Mouse (Mus musculus) kidney, adult 2 months (tissue): ENCODE measurements around the gene Armc6. TPM values are rescaled to one million over a fixed set of nuclear protein-coding genes. Genes with fewer than 3 reads are reported as not detected.
A peak's percentile ranks its signal among the peaks of the same experiment; 100 is the strongest.

Experiments
- DNase-seq: peaks from one replicate; pipeline ENCODE4 v3.0.0; 2021
- H3K27ac ChIP-seq: fragments of 200-500 bp; 2 replicates; pipeline ENCODE4 v1.5.1; 2012; ENCODE audit warnings: low read depth, low read length, control low read depth, inconsistent platforms; ENCODE audit not compliant: insufficient read depth
- H3K27me3 ChIP-seq: fragments of 200-500 bp; replicated peaks from 2 replicates; pipeline ENCODE4 v1.6.1; 2012; ENCODE audit warnings: mild to moderate bottlenecking, moderate library complexity, low read length, inconsistent platforms; ENCODE audit not compliant: control insufficient read depth, insufficient read depth
- H3K36me3 ChIP-seq: fragments of 200-500 bp; 2 replicates; pipeline ENCODE4 v1.6.1; 2012; ENCODE audit warnings: mild to moderate bottlenecking, moderate library complexity, low read length, inconsistent platforms; ENCODE audit not compliant: control insufficient read depth, insufficient read depth
- H3K4me1 ChIP-seq: fragments of 200-500 bp; 2 replicates; pipeline ENCODE4 v1.6.1; 2011; ENCODE audit warnings: low read length; ENCODE audit not compliant: control insufficient read depth, insufficient read depth
- H3K4me3 ChIP-seq: fragments of 200-500 bp; 2 replicates; pipeline ENCODE4 v1.5.1; 2011; ENCODE audit warnings: mild to moderate bottlenecking, low read depth, low read length, control low read depth; ENCODE audit not compliant: insufficient read depth
- CTCF ChIP-seq: fragments of 200-500 bp; conservative IDR thresholded peaks from 2 replicates; pipeline ENCODE4 v1.5.1; 2011; ENCODE audit warnings: low read depth, mild to moderate bottlenecking, control low read depth, low read length, moderate library complexity, mixed read lengths; ENCODE audit not compliant: insufficient read depth, insufficient read length
- POLR2A ChIP-seq: fragments of 200-500 bp; IDR thresholded peaks from one replicate; pipeline ENCODE4 v1.6.1; 2011; ENCODE audit warnings: low read depth, low read length, control low read depth
- WGBS: fragments of 180-500 bp; shearing (Covaris S2); methylation state at CpG from one replicate; pipeline ENCODE4 v1.1.7; 2018; 5-methylcytosine and 5-hydroxymethylcytosine counted together
- polyA plus RNA-seq: library from polyadenylated mRNA; depleted of rRNA; stranded (reverse); fragments of >200 nt; gene quantifications from 2 replicates; pipeline ENCODE4 v1.2.3, GENCODE M21; 2012; rRNA removed

Armc6 gene
- 14.2 and 14.4 TPM in 2 replicates for polyA plus RNA-seq

DNA sequence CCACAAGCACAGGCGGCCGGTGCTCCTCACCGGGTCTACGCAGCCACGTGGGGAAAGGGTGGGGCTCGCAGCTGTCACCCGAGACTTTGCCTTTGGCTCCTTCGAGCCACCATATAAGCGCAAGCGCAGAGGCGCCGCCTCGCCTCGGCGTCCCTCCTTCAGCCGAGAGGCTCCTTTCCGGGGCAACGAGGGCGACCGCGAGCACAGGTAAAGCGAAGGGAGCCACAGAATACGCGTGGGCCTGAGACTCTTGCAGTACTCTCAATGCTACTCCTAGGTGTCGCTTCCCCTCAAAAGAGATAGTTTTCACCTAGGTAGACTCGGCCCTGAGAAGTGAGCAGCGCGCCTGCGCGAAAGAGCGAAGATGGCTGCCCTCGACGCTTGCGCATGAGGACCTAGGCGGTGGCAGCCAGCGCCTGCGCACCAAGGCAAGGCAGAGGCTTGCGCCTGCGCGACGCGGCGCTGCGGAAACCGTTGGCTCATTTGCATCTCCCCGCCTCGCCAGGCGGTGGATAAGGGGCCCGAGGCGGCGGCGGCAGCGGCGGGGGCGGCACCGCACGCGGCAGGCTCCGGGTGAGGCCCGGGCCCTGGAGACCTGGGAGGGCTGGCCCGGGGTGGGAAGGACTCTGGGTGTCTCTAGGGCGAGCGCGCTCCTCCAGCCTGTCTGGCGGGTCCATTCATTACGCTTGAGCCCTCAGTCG lies at the start of gene Armc6, which contains the start of gene Sugp2:
TSS of gene Armc6 (minus strand) at position 387 of the 701 bp plus-strand sequence.
TSS of gene Sugp2 (plus strand) at position 147 of the 701 bp plus-strand sequence.
- no peaks in the 10 kb centered on the region for H3K27me3 ChIP-seq
- H3K27ac ChIP-seq = peak within 1 kb of the TSS; percentile 97
- TF ChIP-seq CTCF (no peak), POLR2A (peak; percentile 68)
- DNase-seq = peak; percentile 97
- WGBS = under 1% methylated on average over 65 of the region's 67 CpGs
- peak within 1 kb of the TSS; percentile 73 for H3K4me3 ChIP-seq
- no peaks in the 10 kb centered on the region; the same call in 1 of the 2 replicates for H3K36me3 ChIP-seq
- H3K4me1 ChIP-seq = peaks cover 7% of the 10 kb centered on the region; the same call in 1 of the 2 replicates

DNA sequence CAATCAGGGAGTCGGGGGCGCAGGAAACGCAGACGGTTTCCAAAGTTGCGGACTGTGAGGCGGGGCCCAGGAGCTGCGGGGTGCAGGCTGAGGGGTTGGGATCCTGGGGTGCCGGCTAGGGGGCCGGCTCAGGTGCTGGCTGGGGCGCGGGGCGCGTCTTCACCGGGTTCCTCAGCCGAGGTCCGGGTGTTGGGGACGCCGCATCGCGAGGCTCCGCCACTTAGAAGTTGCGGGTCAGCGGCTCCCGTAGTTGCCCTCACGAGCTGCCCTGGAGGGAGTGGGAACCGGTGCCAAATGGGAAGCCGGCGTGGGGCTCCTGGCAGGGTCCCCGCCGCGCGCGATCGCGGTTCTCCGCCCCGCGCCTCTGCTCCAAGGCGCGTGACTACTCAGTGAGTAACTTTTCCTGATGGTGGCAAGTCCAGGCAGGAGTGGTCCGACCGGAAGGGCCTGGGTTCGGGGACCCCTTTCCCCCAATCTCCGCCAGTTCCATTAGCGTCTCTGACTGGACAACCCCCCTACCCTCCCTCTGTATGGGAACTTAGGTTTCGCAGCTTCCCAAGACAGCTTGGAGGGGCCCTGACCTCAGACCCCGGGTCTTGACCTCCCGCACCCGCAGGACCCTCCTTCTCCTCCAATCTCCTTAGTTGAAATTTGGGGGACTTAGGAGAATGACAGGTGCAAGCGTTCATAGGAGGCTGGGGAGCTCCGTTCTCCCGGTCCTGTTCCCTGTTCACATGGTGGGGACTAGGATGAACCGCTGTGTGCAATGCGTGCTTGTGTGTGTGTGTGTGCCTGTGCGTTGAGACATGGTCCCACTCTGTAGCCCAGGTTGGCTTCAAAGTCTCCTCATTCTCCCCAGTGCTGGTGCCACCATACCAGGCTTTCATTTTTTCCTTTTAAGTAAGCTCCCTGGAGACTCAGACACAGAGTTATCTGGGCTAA lies 49.1 kb upstream of the Armc6 start:
- no peaks in the 10 kb centered on the region for H3K36me3 ChIP-seq
- peaks cover 4% of the 10 kb centered on the region; the same call in 1 of the 2 replicates for H3K4me1 ChIP-seq
- H3K27me3 ChIP-seq = no peaks in the 10 kb centered on the region
- H3K4me3 ChIP-seq = peak overlapping the region; percentile 88
- WGBS = 2% methylated on average over 55 of the region's 55 CpGs
- peak; percentile 28 for DNase-seq
- no peak for TF ChIP-seq CTCF
- TF ChIP-seq POLR2A = no peak
- 0 out of 2 replicates have a peak overlapping the region, but pooled peaks have one; percentile 7 for H3K27ac ChIP-seq

GRCm38 (mm10) chr8:70282603-70283135 lies 48.4 kb upstream of the Armc6 start, which contains the start of gene Homer3:
TSS of gene Homer3 (plus strand) at chr8:70282827.
- no peak for TF ChIP-seq POLR2A
- TF ChIP-seq CTCF = peak; percentile 60
- no peaks in the 10 kb centered on the region for H3K36me3 ChIP-seq
- H3K27me3 ChIP-seq = no peaks in the 10 kb centered on the region
- WGBS = 1% methylated on average over 32 of the region's 36 CpGs
- peak; percentile 94 for DNase-seq
- H3K27ac ChIP-seq = peak within 1 kb of the TSS; percentile 7
- H3K4me1 ChIP-seq = peaks cover 4% of the 10 kb centered on the region; the same call in 1 of the 2 replicates
- H3K4me3 ChIP-seq = peak within 1 kb of the TSS; percentile 88

DNA sequence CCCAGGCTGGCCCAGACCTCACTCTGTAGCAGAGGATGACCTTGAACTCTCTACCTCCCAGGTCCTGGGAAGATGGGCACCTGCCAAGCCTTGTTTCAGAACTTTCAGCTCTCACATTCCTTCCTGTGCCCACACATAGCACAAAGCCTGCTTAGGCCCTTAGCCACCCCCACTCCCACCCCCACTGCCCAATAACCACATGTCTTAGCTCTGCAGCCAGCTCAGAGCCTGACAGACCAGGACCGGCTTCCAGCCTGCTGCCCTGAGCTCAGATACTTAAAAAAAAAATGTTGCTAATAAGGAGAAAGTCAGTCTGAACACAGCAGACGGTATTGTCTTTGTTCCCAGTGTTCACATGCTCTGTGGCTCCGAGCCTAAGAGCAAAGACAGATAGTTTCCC lies 46.7 kb upstream of the Armc6 start:
- TF ChIP-seq CTCF = no peak
- TF ChIP-seq POLR2A = no peak
- DNase-seq = no peak
- Histone ChIP-seq H3K4me3 (no peak overlapping the region), H3K4me1 (peaks cover 4% of the 10 kb centered on the region; the same call in 1 of the 2 replicates), H3K27ac (no peak overlapping the region), H3K27me3 (no peaks in the 10 kb centered on the region), H3K36me3 (no peaks in the 10 kb centered on the region)
- WGBS = 50% methylated on average over 3 of the region's 3 CpGs

- no peak for DNase-seq
- Histone ChIP-seq H3K4me3 (no peak overlapping the region), H3K27me3 (no peaks in the 10 kb centered on the region), H3K27ac (no peak overlapping the region), H3K36me3 (no peaks in the 10 kb centered on the region), H3K4me1 (peaks cover 4% of the 10 kb centered on the region; the same call in 1 of the 2 replicates)
- no peak for TF ChIP-seq POLR2A
- no peak for TF ChIP-seq CTCF
- WGBS = 63% methylated on average over 8 of the region's 8 CpGs
These were observed 45.0 kb upstream of the Armc6 start for GRCm38 (mm10) chr8:70279266-70279665.

DNA sequence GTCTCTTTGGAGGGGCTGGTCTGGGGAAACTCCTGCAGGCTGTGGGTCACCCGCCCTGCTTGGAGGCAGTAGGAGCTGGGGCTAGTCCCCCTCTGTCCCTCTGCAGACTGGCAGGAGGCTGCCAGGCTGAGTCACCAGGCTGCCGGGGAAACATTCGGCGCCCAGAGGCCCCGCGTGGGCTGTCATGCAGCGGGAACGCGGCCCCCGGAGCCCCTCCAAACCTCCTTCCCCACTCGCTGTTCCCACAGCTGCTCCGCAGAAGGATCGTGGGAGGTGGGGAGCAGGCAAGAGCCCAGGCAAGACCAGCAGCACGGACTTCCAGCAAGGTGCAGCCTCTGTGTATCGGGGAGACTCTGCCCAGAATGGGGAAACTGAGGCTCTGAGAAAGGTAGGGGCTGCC lies 43.9 kb upstream of the Armc6 start:
- H3K36me3 ChIP-seq = no peaks in the 10 kb centered on the region
- DNase-seq = no peak
- 49% methylated on average over 15 of the region's 15 CpGs for WGBS
- H3K4me3 ChIP-seq = no peak overlapping the region
- no peaks in the 10 kb centered on the region for H3K27me3 ChIP-seq
- no peak for TF ChIP-seq POLR2A
- no peak for TF ChIP-seq CTCF
- peaks cover 7% of the 10 kb centered on the region for H3K4me1 ChIP-seq
- H3K27ac ChIP-seq = no peak overlapping the region
